Mouse (Mus musculus) hindlimb bud, embryonic 11.5 days (tissue): ENCODE measurements around the gene Slc25a30.
"Not testable (repeated sequence)": the region's sequence is repeated elsewhere in the genome, so short reads cannot be mapped to it uniquely, and the experiment has no call there.

Experiments
- DNase-seq: peaks from one replicate; pipeline ENCODE4 v3.0.0-alpha.2; 2012; ENCODE audit warnings: low read depth, low spot score; ENCODE audit errors: extremely low spot score

Slc25a30 gene

GRCm38 (mm10) chr14:75786868-75787793, at the start of gene Slc25a30:
Gene Slc25a30, minus strand, starts transcription at chr14:75787037.
- DNase-seq, result no peak

- DNase-seq, result no peak
These were observed 49.7 kb upstream of the Slc25a30 start for GRCm38 (mm10) chr14:75836579-75836978.

DNA sequence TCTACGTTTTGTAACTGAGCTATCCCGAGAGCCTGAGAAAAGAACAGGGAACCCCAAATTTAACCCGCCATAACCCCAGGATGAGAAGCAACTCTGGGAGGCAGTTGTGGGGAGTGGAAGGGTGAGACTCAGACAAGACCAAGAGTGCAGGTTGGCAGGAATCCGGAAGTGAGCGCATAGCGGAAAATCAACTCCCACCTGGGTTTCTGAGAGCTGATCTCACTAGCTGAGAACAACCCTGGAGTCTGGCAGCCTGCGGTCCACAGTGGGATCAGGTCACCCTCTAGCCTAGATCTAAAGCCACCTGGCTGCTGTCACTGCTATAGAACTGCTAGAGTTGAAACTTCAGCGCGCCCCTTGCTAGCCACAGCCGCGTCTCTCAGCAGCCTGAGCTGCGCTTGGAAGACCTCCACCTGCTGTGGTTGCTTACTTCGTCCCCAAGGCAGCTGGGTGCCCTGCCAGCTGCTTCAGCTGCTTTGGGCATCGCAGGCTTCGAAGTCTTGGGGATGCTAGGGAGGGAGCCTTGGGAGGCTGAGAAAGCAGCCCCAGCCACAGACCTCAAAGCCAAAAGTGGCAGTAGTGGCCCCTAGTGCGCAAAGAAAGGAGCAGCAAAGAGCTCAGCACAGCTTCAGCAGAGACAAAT, 48.0 kb upstream of the Slc25a30 start:
- DNase-seq, result no peak

DNA sequence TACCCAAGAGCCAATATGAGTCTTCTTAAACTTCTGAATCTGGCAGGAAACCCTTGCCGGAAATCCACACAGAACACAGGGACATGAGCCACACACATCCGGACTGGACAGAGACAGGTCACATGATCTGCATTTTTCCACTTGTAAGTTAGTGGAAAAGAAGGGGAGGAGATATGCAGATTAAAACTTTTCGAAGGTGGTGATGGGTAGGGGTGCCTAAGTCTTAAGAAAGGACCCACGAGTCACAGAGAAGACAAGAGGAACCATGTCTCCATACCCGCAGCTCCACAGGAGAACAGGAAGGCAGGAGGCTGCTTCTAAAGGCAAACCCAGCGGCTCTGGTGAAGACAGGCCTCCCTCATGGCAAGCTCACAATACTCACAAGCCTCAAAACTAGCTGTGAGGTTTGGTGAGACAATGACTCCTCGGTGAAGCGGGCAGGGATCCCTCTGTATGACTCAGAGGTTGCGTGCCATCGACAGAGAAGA, 47.5 kb upstream of the Slc25a30 start:
- peak; percentile 96 for DNase-seq

GRCm38 (mm10) chr14:75833546-75834250, 46.9 kb upstream of the Slc25a30 start:
- DNase-seq, result no peak

DNA sequence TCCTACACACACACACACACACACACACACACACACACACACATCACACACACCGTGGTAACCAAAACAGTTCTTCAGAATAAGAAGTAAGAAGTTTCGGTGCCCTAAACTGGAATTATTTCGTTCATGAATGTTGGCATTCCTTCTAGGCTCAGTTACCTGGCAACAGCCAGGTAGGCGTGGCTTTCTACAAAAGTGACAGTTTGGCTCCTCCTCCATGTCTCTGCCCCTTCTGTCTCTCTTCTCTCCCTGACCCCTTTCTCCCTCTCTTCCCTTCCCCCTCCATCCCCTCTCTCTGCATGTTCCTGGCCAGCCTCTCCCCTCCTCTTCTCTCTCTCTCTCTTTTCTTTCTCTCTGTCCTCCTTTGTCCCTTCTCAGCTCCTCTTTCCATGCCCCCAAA, 46.1 kb upstream of the Slc25a30 start:
- DNase-seq, result no peak

GRCm38 (mm10) chr14:75832031-75832430, 45.2 kb upstream of the Slc25a30 start:
- DNase-seq, result no peak

GRCm38 (mm10) chr14:75829817-75830216, 43.0 kb upstream of the Slc25a30 start:
- DNase-seq, result not testable (repeated sequence)

DNA sequence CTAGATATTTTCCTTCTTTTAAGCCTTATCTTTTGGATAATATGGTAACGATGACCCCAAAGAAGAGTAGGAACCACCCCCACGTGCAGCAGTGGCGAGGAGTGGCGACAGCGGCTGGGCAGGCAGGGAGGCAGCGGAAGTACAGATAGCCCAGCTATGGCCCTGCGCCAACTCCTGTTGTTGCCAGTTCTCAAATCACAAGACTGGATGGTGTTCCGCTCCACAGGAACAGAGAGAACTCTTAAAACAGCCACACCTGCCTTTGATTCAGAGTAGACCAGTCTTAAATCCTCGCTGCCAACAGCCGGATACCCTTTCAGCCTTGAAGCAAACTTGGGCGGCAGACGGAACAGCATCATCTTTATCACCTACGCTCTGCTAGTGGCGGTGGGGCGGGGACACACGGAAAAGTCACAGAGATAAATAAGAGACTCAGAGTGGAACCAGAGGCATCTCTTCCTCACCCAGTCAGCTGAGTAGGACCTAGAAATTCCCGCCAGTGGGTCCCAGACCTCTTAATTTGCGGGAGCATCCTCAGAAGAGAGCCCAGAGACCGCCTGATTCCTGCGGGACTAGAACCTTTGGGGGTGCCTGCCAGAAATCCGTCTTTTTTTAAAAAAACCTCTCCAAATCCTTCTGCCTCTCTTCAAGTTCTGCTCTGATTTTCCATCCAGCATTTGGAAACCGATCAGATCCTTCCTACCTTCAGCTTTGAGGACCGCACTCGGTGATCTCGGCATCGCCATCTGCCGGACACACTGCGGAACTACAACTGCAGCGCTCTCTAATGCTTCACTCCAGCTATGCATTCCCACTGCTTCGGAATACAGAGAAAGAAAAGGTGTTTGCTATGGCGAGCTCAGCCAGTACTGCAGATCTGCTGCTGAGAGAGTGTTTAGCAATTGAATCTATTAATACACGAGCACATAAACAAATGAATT, 42.3 kb upstream of the Slc25a30 start:
- DNase-seq, result peak; percentile 82

DNA sequence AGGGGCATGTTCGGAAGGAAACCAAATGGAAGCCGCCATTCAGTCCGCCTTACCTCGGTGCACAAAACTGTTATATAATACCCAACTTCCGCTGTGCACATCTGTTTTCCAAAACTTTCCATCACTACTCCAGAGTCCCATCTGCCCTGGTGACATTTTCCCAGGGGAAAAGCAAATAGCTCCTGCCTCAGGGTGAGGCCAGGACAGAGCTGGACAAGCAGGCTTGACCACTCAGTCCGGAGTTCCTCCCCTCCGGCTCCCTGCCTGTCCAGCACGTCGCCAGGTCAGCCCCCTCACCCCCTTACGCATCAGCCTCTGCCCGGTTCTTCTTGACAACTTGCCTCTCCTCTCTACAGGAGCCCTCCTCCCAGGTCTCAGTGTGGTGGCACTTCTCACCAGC, 41.4 kb upstream of the Slc25a30 start:
- DNase-seq, result no peak

DNA sequence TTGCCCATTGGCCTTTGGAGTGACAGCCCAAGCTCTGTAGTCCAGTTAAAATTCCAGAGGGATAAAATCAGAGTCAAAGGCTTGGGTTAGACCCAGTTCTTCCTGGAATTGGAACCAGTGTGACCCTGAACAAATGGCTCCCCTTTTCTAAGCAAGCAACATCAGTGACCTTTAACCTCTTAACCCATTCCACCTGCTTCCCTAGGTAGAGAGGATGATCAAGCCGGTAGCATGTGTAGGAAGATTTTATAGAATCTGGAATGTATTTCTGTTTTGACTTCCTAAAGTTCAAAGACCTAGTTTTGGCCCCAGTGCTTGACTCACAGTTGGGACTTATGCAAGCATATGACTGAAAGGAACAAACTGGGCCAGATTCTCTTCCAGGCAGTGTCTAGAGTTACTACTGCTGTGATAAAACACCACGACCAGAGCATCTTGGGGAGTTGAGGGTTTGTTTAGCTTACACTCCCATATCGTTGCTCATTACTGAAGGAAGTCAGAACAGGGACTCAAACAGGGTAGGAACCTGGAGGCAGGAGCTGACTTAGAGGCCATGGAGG, 40.1 kb upstream of the Slc25a30 start:
- no peak for DNase-seq

DNA sequence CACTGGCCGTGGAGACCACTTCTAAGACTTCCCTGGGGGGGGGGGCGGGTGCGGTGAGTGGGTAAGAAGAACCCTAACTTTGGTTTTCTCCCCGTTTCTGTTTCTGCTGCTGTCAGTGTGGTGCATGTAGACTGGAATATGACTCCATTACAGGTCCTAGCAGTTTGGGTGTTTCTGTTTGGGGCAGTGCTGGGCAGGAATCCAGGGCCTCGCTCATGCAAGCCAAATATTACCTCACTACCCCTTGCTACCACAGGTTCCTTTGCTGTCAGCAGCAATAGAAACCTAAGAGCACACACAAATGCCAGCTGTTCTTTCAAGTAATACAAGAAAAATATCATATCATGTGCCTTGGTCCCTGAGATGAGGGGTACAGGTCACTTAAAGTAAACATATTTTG, 33.2 kb upstream of the Slc25a30 start:
- DNase-seq, result no peak

GRCm38 (mm10) chr14:75819341-75819740, 32.5 kb upstream of the Slc25a30 start:
- DNase-seq, result no peak

GRCm38 (mm10) chr14:75818528-75818927, 31.7 kb upstream of the Slc25a30 start:
- DNase-seq, result no peak

DNA sequence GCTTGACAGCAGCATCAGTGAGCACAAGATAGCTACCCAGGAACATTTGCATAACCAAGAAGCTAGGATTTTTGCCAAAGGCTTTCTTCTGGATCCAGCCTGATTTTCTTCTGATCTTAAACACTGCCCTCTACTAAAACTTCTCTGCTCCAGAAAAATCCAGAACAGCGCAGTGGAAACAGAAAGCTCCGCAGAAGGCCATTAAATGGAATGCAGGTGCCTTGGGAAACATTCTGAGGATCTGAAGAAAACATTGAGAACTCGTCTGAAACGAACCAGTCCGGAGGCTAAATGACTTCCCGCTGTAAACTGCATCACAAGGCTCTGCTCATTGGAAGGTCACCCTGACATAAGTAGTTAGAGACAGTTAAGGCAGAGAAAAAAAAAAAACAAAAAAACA, 23.1 kb upstream of the Slc25a30 start:
- no peak for DNase-seq

DNA sequence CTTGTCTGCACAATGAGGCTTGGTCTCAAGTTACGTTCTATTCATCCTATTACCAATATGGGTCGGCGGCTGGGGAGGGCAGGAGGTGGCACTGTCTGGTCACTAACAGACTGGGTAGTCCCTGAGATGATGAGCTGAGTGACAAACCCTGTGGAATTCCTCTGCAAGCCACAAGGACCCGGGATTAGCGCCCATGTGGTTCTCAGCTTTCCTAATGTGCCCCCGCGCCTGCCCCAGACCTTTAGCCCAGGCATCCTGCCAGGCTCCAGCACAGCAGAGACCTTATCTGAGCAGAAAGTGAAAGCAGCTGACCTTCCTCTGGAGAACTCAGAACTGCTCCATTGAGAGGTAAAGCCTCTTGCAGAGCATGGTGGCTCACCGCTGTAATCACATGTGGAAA, 21.0 kb upstream of the Slc25a30 start:
- no peak for DNase-seq

GRCm38 (mm10) chr14:75797769-75798386, 11.0 kb upstream of the Slc25a30 start:
- DNase-seq, result peak; percentile 67

DNA sequence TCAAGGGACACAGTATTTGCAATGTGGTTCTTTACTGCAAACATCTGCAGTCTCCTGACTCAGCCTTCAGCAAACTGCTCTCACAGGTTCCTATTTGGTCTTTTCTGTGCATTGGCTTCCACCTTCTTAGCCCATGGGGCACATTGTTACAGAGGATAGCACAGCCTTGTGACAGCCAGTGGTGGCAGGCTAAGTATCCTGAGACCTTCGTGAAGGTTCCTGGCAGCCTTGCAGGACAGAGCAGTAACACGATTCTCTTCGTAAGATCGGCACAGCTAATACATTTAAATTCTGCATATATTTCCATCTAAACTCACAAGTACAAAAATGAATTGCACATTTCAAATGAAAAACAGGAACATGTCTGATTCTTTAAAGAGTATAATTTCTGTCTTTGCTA, 9.1 kb upstream of the Slc25a30 start:
- DNase-seq, result no peak

DNA sequence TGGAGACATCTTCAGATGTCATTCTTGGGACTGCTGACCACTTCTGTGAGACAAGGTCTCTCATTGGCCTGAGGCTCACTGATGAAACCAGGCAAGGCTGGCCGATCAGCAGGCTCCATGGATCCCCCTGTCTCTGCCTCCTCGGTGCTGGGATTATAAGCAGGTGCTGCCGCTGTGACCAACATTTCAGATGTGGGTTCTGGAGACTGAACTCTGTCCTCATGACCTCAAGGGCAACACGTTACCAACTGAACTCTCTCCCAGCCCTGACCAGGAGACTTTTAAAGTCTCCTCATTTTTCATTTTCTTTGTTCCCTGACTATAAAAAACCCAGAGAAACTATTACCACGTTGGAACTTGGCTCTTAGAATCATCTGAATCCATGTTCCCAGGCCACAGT, 7.9 kb upstream of the Slc25a30 start:
- DNase-seq, result no peak

DNA sequence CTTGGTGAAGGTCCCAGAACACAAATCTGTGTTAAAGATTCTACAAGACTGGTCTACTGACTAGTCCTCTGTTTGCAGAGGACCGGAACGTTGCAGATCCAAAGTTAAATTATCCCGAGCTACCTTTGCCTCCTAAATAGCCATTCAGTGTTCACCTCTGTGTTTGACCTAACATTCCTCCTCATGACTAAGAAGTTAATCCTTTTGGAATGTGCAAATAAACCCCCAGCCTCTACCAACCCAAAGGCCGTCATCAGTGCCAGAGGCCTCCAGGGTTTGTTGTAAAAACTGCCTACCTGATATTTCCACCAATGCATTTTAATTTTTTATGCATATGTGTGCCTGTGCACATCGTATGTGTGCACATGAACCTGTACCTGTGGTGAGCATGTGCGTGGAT, 7.5 kb upstream of the Slc25a30 start:
- DNase-seq, result no peak
